Mouse (Mus musculus) kidney, postnatal 0 days (tissue): Measurements from ENCODE around the gene Jsrp1. TPM values are rescaled to one million over a fixed set of nuclear protein-coding genes. Genes with fewer than 3 reads are reported as not detected.
A peak's percentile ranks its signal among the peaks of the same experiment; 100 is the strongest.
"Not testable (repeated sequence)": the region's sequence is repeated elsewhere in the genome, so short reads cannot be mapped to it uniquely, and the experiment has no call there.

Experiments used
- ATAC-seq: fragments of 200-750 bp; cut with Nextera tagmentation; replicated peaks from 2 replicates; pipeline ENCODE4 v1.8.0; 2017; ENCODE audit warnings: low read depth, moderate number of reproducible peaks, moderate TSS enrichment, moderate library complexity; ENCODE audit not compliant: low FRiP score
- DNase-seq: peaks from one replicate; pipeline ENCODE4 v3.0.0-alpha.2; 2016; ENCODE audit warnings: low spot score
- H3K27ac ChIP-seq: fragments of 300-500 bp; sonication (generic); 2 replicates; pipeline ENCODE4 v1.5.1; 2014; ENCODE audit warnings: mild to moderate bottlenecking
- H3K27me3 ChIP-seq: fragments of 300-500 bp; sonication (generic); 2 replicates; pipeline ENCODE4 v1.6.1; 2014; ENCODE audit warnings: low read length, mixed read lengths; ENCODE audit not compliant: insufficient read depth
- H3K36me3 ChIP-seq: fragments of 300-500 bp; sonication (generic); 2 replicates; pipeline ENCODE4 v1.6.1; 2014; ENCODE audit warnings: low read length, mixed read lengths; ENCODE audit not compliant: insufficient read depth
- H3K4me1 ChIP-seq: fragments of 300-500 bp; sonication (generic); replicated peaks from 2 replicates; pipeline ENCODE4 v1.6.1; 2014; ENCODE audit warnings: antibody characterized with exemption, low read length, mixed read lengths; ENCODE audit not compliant: insufficient read depth
- H3K4me2 ChIP-seq: fragments of 300-500 bp; sonication (generic); 2 replicates; pipeline ENCODE4 v1.6.1; 2014; ENCODE audit warnings: mild to moderate bottlenecking, low read length, moderate library complexity, mixed read lengths
- H3K4me3 ChIP-seq: fragments of 300-500 bp; sonication (generic); replicated peaks from 2 replicates; pipeline ENCODE4 v1.5.1; 2014; ENCODE audit warnings: low read depth, low read length
- H3K9ac ChIP-seq: fragments of 300-500 bp; sonication (generic); 2 replicates; pipeline ENCODE4 v1.6.1; 2014; ENCODE audit warnings: low read depth, low read length
- H3K9me3 ChIP-seq: fragments of 300-500 bp; sonication (generic); replicated peaks from 2 replicates; pipeline ENCODE4 v1.6.1; 2016; ENCODE audit warnings: low read length, inconsistent platforms, mixed read lengths
- CTCF ChIP-seq: IDR thresholded peaks from 2 replicates; pipeline ENCODE4 v1.5.1; 2016; ENCODE audit warnings: antibody characterized with exemption, low read depth, mild to moderate bottlenecking, moderate library complexity
- WGBS: fragments of 180-500 bp; shearing (Covaris S2); extraction: QIAGEN DNeasy Blood & Tissue Kit; methylation state at CpG from one replicate; pipeline ENCODE4 v1.1.7; 2014; 5-methylcytosine and 5-hydroxymethylcytosine counted together
- polyA plus RNA-seq: library from polyadenylated mRNA; unstranded; fragments of >200 nt; fragmentation: Nextera tagmentation; extraction: Ambion mirVana; gene quantifications from 2 replicates; pipeline ENCODE4 v1.2.1, GENCODE M21; 2015

The Jsrp1 gene
- polyA plus RNA-seq, 1 experiment from 2014 or later: 4.6 TPM

- Histone ChIP-seq H3K27me3 (peaks cover 13% of the 10 kb centered on the region; the same call in 1 of the 2 replicates), H3K9ac (no peak overlapping the region), H3K36me3 (no peaks in the 10 kb centered on the region), H3K4me2 (no peak overlapping the region), H3K27ac (no peak overlapping the region), H3K9me3 (no peaks in the 10 kb centered on the region), H3K4me3 (no peak overlapping the region), H3K4me1 (no peaks in the 10 kb centered on the region)
- no peak for TF ChIP-seq CTCF
- no peak for DNase-seq
- ATAC-seq: no peak
- 32% methylated on average over 2 of the region's 2 CpGs for WGBS
Observed at GRCm38 (mm10) chr10:80837827-80838226, 24.5 kb upstream of the Jsrp1 start.

DNA sequence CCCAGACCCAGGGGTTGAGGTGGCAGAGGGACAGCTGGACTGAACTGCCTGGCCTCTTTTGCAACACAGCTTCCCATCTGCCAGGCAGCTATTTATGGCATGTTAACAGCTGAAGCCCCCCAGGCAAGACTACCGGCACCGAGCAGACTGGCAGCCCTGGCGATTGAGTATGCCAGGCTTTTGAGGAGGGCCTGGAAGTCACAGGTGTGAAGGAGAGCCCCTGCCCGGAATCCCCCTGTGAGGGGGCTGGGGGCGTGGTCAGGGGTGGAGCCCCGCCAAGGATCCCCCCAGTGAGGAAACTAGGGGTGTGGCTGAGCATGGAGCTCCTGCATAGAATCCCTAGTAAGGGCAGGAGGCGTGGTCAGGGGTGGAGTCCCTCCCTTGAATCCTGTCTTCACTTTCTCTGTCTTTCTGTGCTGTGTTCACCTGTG, 23.7 kb upstream of the Jsrp1 start:
- no peaks in the 10 kb centered on the region for H3K4me1 ChIP-seq
- ATAC-seq (no peak), DNase-seq (no peak)
- no peak overlapping the region for H3K4me2 ChIP-seq
- no peak overlapping the region for H3K4me3 ChIP-seq
- no peaks in the 10 kb centered on the region for H3K36me3 ChIP-seq
- no peaks in the 10 kb centered on the region for H3K9me3 ChIP-seq
- 49% methylated on average over 7 of the region's 7 CpGs for WGBS
- H3K9ac ChIP-seq: no peak overlapping the region
- TF ChIP-seq CTCF: no peak
- no peak overlapping the region for H3K27ac ChIP-seq
- peaks cover 13% of the 10 kb centered on the region; the same call in 1 of the 2 replicates for H3K27me3 ChIP-seq

GRCm38 (mm10) chr10:80835617-80836016, 22.3 kb upstream of the Jsrp1 start:
- ATAC-seq: no peak
- Histone ChIP-seq H3K9ac (no peak overlapping the region), H3K27me3 (peaks cover 13% of the 10 kb centered on the region; the same call in 1 of the 2 replicates)

GRCm38 (mm10) chr10:80832818-80833217, 19.5 kb upstream of the Jsrp1 start:
- TF ChIP-seq CTCF: no peak
- WGBS: 72% methylated on average over 7 of the region's 7 CpGs
- Histone ChIP-seq H3K27ac (no peak overlapping the region), H3K36me3 (peaks cover 15% of the 10 kb centered on the region; the same call in 1 of the 2 replicates), H3K27me3 (peaks cover 13% of the 10 kb centered on the region; the same call in 1 of the 2 replicates), H3K4me3 (no peak overlapping the region), H3K4me1 (0 out of 2 replicates have a peak, but pooled peaks cover 7% of the 10 kb centered on the region), H3K9me3 (no peaks in the 10 kb centered on the region), H3K4me2 (no peak overlapping the region), H3K9ac (no peak overlapping the region)
- DNase-seq (no peak), ATAC-seq (no peak)

More at GRCm38 (mm10) chr10:80835617-80836016, 22.3 kb upstream of the Jsrp1 start:
- no peak for DNase-seq
- H3K4me3 ChIP-seq: no peak overlapping the region
- WGBS: 59% methylated on average over 30 of the region's 30 CpGs
- no peak overlapping the region for H3K27ac ChIP-seq
- H3K36me3 ChIP-seq: no peaks in the 10 kb centered on the region
- H3K9me3 ChIP-seq: no peaks in the 10 kb centered on the region
- 0 out of 2 replicates have a peak, but pooled peaks cover under 1% of the 10 kb centered on the region for H3K4me1 ChIP-seq
- H3K4me2 ChIP-seq: no peak overlapping the region
- TF ChIP-seq CTCF: no peak

- peak; percentile 29 for ATAC-seq
- no peak for TF ChIP-seq CTCF
- Histone ChIP-seq H3K4me3 (no peak overlapping the region), H3K27me3 (peaks cover 7% of the 10 kb centered on the region; the same call in 1 of the 2 replicates), H3K4me1 (0 out of 2 replicates have a peak, but pooled peaks cover 9% of the 10 kb centered on the region), H3K4me2 (no peak overlapping the region), H3K9ac (no peak overlapping the region), H3K27ac (0 out of 2 replicates have a peak overlapping the region, but pooled peaks have one; percentile 56), H3K9me3 (no peaks in the 10 kb centered on the region), H3K36me3 (peaks cover 15% of the 10 kb centered on the region; the same call in 1 of the 2 replicates)
- 5% methylated on average over 9 of the region's 9 CpGs for WGBS
- peak; percentile 87 for DNase-seq
Observed at GRCm38 (mm10) chr10:80831136-80831535, 17.8 kb upstream of the Jsrp1 start.

GRCm38 (mm10) chr10:80829359-80830278, 16.3 kb upstream of the Jsrp1 start:
- H3K4me2 ChIP-seq: no peak overlapping the region
- ATAC-seq (no peak), DNase-seq (no peak)
- no peaks in the 10 kb centered on the region for H3K9me3 ChIP-seq
- H3K4me1 ChIP-seq: 0 out of 2 replicates have a peak, but pooled peaks cover 9% of the 10 kb centered on the region
- no peaks in the 10 kb centered on the region for H3K27me3 ChIP-seq
- peaks cover 15% of the 10 kb centered on the region; the same call in 1 of the 2 replicates for H3K36me3 ChIP-seq
- H3K4me3 ChIP-seq: no peak overlapping the region
- H3K27ac ChIP-seq: no peak overlapping the region
- H3K9ac ChIP-seq: no peak overlapping the region
- no peak for TF ChIP-seq CTCF
- WGBS: 52% methylated on average over 1 of the region's 1 CpGs

DNA sequence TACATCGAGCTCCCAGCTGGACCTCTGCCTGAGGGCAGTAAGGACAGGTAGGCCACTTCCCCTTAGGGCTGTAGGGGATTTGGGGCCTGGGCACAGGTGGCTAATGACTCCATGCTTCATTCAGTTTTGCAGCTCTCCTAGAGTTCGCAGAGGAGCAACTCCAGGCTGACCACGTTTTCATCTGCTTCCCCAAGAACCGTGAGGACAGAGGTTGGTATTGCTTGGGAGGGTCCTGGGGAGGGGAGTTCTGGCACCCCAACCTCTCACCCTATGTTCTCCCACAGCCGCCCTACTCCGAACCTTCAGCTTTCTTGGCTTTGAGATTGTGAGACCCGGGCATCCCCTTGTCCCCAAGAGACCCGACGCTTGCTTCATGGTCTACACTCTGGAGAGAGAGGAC, 15.3 kb upstream of the Jsrp1 start:
- H3K4me1 ChIP-seq: 0 out of 2 replicates have a peak, but pooled peaks cover 12% of the 10 kb centered on the region
- H3K4me3 ChIP-seq, ATAC-seq: not testable (repeated sequence)

More for the DNA sequence above, 15.3 kb upstream of the Jsrp1 start:
- not testable (repeated sequence) for H3K9ac ChIP-seq, H3K27ac ChIP-seq, H3K9me3 ChIP-seq, DNase-seq, H3K27me3 ChIP-seq
- 70% methylated on average over 7 of the region's 9 CpGs for WGBS
- H3K4me2 ChIP-seq: peak overlapping the region; percentile 64
- H3K36me3 ChIP-seq: peaks cover 15% of the 10 kb centered on the region; the same call in 1 of the 2 replicates
